Mouse (Mus musculus) right cerebral cortex, postnatal 14 days (tissue): ENCODE results near the gene Tert.

Source experiments
- DNase-seq: peaks from one replicate; pipeline ENCODE4 v3.0.0; 2022

Gene Tert

DNA sequence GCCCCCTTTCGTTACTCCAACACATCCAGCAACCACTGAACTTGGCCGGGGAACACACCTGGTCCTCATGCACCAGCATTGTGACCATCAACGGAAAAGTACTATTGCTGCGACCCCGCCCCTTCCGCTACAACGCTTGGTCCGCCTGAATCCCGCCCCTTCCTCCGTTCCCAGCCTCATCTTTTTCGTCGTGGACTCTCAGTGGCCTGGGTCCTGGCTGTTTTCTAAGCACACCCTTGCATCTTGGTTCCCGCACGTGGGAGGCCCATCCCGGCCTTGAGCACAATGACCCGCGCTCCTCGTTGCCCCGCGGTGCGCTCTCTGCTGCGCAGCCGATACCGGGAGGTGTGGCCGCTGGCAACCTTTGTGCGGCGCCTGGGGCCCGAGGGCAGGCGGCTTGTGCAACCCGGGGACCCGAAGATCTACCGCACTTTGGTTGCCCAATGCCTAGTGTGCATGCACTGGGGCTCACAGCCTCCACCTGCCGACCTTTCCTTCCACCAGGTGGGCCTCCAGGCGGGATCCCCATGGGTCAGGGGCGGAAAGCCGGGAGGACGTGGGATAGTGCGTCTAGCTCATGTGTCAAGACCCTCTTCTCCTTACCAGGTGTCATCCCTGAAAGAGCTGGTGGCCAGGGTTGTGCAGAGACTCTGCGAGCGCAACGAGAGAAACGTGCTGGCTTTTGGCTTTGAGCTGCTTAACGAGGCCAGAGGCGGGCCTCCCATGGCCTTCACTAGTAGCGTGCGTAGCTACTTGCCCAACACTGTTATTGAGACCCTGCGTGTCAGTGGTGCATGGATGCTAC is at the start of gene Tert:
Gene Tert (plus strand): TSS at position 167 of the 805 bp plus-strand sequence.
- peak; percentile 51 for DNase-seq

DNA sequence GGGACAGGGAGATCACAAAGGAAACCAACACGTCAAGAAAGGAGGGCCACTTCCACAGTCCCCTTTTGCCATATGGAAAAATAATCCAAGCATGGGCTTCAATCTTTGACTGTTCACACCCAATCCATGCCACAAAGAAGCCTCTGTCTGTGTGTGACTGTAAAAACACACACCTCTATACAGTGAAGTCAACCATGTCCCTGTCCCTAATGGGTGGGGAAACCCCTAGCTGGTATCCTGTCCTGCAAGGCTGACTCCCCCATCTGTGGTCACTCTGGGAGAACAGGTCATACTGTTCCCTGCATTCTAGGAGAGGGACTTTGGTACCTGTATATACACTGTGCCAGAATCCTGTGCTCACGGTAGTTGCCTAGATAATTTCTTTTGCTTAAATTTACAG is 49.4 kb upstream of the Tert start:
- no peak for DNase-seq

DNA sequence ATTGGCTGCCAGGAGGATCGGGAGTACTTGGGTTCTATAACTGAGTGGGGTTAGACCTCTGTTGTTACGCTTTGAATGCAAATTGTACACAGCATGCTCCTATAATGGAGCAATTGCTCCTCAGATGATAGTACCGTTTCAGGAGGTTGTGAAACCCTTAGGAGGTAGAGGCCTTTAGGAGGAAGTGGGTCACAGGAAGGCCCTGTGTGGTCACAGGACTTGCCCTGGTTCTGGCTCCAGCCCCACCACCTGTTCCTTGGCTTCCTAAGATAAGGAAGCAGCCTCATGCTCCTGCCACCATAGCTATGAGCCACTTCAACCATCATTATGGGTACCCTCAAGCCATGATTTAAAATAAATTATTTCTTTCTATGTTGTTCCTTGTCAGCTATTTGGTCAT is 35.2 kb upstream of the Tert start:
- no peak for DNase-seq

DNA sequence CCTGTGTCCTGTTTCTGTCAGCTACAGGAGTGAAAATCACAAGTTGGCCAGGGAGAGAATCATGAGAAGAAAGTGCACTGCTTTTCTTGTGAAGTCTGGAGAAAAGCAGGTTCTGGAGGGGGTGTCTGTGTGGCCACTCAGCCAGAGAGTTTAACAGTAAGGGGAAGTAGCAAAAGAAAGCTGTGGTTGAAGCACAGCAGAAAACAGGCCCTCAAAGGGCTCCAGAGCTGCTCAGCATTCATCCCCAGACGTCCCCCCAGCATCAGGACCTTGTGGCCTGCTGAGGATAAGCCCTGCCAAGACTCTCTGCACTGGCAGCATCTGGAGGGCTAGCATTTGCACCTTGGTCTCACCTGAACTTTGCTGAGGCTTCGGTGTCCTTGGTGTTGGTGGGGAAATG is 34.2 kb upstream of the Tert start:
- no peak for DNase-seq

DNA sequence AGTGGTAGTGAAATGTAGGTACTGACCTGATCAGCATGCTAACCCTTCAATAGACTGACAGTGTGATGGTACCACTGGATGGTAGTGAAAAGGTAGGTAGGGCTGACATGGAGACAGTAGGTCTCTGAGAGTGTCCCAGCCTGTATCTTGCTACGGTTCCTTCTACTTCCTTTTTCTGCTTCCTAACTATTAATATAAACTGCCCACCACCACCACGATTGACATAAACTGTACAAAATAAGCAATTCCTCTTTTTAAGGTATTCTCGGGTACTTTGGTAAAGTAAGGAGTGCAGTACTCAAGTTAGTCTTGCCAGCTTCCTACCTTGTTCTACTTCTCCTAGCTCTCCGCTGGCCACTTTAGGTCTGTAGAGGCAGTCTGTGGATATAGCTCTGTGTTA is 30.4 kb upstream of the Tert start:
- no peak for DNase-seq

DNA sequence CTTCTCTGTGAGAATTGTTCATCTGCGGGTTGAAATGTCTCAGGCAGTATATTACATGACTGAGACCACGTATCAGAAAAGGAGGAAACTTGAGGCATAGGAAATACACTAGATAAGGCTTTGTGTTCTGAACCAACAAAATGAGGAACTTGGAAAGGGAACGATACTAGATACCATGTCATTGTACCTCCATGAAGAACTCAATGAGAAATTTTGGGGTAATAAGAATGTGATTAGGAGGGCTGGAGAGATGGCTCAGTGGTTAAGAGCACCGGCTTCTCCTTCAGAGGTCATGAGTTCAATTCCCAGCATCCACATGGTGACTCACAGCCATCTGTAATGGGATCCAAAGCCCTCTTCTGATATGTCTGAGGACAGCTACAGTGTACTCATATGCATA is 26.5 kb upstream of the Tert start:
- DNase-seq: no peak

DNA sequence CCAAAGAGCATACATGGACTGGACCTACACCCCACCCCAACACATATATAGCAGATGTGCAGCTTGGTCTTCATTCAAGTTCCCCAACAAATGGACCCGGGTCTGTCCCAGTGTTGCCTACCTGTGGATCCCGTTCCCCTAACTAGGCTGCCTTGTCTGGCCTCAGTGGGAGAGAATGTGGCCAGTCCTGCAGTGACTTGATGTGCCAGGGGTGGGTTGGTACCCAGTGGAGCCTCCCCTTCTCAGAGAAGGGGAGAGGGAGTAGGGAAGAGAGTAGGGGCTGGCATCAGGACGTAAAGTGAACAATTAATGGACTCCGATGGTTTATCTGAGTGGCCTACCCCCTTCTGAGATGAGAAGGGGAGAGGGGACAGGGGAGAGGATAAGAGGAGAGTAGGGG is 23.7 kb upstream of the Tert start:
- no peak for DNase-seq

DNA sequence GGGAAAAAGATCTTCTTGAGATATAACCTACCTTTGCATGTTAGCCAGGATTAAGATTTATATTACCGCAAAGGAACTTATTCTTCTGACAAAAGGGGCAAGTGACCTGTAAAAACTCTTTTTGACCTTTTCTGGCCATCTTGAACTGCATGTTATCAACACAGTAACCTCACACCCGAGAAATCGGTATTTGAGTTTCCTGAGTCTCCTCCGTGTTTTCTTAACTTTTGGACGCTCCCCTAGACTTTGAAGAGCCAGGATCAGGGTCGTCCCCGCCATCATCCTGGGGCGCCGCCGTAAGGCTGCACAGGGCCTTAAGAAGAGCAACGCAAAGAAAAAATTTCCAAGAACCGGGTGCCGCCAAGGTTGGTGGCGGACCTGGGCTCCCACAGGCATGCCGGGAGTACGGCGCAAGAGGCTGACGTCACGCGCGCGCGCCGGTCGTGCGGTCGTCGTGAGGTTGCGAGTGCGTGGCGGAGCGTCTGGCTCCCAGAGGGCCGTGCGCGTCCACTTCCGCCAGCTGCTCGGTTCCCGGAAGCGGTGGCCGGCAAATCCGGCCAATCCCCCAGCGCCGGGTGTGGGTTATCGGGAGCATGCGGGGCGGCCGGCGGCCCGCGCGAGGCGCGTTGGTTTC is 23.1 kb upstream of the Tert start, which contains the start of gene Clptm1l:
Gene Clptm1l (plus strand): TSS at position 485 of the 634 bp plus-strand sequence.
- peak; percentile 99 for DNase-seq

DNA sequence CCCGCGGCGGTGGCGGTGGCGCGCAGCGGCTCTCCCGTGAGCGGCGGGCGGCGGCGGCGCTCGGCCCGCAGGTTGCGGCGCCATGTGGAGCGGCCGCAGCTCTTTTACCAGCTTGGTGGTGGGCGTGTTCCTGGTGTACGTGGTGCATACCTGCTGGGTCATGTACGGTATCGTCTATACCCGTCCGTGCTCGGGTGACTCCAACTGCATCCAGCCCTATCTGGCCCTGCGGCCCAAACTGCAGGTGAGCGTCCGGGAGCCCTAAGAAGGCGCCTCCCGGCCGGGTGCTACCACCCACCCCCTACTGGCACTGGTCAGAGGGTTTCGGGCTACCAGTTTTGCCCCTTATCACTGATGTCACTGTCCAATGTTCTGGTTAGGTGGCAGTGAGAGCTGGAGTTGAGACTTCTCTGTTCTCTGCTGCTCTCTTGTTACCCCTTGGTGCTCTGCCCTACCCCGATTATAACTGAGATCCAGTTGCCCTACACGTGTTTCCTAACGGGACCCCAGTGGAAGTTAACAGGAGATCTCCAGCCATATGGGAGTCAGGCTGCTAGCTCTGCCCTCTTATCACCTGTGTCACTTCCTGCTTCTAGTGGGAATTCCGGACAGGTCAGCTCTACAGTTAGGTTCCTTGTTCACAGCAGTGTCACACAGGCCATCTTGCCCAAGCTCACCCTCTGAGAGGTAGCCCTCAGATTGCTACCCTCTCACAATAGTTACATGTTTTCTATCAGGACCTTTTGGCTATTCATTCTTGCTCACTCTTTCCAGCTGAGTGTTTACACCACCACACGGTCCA is 22.4 kb upstream of the Tert start:
- DNase-seq: no peak

DNA sequence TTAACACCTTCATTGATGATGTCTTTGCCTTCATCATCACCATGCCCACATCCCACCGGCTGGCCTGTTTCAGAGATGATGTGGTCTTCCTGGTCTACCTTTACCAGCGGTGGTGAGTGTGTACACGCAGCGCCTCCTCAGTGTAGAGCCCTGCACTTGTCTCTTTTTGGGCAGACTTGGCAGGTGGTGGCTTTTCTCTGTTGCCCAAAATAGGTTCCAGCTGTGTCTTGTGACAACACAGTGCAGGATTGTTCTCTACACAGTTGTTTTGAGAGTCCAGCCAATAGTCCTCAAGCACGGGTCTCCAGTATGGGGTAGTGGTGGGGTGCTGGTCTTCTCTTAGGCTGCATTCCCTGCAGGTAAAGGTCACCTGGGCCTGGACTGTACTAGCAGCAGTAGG is 8.3 kb upstream of the Tert start:
- DNase-seq: no peak

DNA sequence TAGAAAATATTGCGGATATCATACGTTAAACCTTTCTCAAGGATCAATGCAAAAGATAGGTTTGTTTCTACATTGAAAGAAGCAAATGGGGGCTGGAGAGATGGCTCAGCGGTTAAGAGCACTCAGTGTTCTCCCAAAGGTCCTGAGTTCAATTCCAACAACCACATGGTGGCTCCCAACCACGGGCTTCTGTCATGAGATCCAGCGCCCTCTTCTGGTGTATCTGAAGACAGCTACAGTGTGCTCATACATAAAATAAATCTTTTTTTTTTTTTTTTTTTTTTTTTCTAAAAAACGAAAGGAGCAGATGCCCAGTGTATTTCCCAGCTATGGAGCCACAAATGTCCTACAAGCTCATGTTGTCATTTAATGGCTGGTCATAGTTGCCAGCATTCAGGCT is 6.1 kb upstream of the Tert start:
- DNase-seq: no peak

DNA sequence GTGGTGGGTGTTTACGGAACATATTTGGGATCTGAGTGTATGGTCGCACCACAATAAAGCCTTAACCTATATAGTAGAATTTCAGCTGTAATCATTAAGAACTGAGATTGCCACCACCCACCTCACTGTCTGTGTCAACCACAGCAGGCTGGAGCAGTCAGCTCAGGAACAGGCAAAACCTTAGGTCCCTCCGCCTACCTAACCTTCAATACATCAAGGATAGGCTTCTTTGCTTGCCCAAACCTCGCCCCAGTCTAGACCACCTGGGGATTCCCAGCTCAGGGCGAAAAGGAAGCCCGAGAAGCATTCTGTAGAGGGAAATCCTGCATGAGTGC is 334 bp upstream of the Tert start:
- no peak for DNase-seq

DNA sequence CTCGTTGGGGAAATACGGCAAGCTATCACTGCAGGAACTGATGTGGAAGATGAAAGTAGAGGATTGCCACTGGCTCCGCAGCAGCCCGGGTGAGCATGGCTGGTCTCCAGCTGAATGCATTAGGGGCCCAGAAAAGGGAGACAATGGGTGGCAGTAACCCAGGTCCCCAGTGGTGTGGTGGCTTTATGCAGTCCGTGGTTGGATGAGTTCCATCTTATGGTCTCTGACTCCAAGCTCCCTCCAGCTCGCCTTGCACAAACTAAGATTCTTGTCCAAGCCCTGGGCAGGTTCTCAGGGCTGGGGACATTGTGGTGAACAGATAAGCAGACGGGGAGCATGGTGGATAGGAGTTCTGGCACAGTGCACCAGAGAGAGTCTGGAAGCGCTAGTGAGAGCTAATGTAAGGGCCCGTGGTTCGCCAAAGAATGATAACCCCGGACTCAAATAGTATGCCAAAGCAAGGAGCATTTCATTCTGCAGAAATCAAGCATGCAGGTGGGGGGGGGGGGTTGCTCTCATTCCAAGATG is 1.9 kb downstream of the Tert start:
- DNase-seq: no peak

DNA sequence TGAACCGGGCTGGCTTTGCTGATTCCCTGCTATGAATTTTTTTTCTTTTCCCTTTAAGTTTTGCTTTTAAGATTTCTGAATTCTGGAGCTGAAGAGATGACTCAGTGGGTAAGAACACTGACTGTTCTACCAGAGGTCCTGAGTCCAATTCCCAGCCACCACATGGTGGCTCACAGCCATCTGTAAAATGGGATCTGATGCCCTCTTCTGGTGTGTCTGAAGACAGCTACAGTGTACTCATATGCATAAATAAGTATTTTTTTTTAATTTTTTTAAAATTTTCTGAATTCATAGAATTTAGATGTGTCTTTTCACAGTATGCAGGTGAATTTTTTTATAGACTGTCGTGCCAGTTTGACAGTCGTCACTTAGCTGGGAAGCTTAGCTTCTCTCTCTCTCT is 5.1 kb downstream of the Tert start:
- no peak for DNase-seq

DNA sequence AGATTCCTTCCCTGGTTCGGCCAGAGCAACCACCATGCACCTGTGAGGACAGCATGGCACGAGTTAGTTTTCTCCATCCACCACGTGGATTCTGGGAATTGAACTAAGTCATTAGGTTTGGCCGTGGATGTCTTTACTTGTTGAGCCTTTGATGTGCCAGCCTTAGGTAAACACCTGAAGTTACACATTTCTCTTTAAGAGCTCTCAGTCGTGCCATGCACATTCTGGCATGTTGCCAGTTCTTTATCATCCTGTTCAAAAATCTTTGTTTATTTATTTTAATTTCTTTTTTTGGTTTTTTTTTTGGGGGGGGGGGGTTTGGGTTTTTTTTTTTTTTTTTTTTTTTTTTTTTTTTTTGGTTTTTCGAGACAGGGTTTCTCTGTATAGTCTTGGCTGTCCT is 11.1 kb downstream of the Tert start:
- DNase-seq: no peak

DNA sequence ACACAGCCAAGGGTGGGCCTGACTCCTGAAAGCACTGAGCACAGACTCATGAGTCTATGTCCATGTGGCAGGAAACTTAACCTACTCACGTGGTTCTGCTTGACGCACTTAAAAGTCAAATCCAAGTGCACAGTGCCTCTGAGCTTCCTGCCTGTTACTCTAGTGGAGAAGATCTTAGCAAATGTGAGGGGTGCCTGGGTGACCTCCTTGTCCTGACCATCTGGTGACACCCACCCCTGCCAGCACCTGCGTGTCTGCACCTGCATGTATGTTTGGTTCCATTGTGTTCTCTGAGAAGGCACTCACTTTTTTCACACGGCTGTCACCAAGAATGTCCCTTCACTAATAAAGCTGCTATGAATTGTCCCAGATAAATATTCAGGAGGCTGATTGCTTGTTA is 14.6 kb downstream of the Tert start:
- DNase-seq: no peak

DNA sequence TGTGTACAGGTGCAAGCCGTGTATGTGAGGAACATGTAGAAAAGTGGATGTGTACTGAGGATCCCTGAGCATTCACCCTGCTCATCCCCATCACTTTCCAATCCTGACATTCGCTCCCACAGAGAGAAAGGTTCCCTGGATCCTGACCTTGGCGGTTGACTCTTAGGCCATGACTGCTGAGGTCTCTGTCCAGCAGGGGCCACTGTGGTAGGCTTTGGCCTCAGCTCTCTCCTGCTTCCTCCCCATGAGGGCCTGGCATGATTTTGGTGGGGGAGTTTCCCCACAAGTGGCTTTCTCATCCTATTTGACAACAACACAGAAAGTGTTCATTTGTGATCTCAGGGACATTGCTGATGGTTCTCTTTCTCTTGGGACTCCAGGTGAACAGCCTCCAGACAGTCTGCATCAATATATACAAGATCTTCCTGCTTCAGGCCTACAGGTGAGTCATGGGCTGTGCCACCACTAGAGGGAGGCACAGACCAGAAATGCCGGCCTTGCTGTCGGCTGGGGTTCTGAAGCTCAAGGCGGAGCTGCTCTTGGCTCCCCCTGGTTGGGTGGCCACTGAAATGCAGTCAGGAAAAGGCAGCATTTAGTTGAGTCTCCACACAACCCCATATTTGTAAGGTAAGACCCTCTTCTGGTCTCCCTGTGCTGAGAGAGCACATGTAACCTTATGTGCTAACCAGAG is 19.8 kb downstream of the Tert start:
- peak; percentile 62 for DNase-seq

DNA sequence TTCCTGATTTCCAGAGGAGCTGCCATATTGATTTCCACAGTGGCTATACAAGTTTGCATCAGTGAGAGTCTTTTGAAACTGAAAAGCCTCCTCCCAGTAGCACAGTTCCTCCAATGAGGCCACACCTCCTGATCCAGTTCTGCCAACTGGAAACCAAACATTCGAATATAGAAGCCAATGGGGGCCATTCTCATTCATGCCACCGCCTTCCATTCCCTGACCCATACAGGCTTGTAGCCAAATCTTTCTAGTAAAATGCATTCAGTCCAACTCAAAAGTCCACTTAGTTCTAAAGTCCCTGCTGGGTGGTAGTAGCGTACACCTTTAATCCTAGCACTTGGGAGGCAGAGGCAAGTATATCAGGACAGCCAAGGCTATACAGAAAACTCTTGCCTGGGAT is 26.6 kb downstream of the Tert start:
- no peak for DNase-seq

DNA sequence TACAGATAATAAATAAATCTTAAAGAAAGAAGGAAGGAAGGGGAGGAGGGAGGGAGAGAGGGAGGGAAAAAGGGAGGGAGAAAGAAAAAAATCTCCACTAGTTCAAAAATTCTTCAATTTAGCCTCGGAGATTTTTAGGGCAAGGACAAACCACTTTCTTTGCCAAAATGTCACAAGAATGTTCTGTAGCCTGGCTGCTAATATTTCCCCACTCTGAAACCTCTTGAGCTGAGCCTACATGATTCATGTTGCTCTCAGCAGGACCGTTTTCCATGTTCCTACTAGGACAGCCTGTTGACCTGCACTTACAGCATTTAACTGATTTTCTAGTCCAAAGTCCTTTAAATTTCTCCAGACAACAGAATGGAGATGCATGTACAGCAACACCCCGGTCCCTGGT is 28.3 kb downstream of the Tert start:
- DNase-seq: no peak

DNA sequence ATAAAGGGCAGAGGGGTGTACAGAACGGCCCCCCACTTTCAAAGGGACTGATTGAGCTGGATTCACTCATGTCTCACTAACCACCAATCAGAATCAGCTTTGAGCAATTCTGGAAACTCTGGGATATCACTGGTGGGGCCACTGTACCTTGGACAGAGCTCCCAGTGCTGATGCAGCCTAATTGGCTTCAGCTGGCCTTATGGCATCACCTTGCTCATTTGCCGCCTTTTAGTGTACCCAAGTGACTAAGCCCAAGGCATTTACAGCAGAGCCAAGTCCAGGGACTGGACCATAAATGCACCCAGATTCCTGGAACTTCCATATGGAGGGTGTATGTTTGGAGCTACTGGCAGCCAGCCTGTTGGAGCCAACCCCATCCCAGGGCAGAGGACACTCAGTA is 32.2 kb downstream of the Tert start:
- no peak for DNase-seq

DNA sequence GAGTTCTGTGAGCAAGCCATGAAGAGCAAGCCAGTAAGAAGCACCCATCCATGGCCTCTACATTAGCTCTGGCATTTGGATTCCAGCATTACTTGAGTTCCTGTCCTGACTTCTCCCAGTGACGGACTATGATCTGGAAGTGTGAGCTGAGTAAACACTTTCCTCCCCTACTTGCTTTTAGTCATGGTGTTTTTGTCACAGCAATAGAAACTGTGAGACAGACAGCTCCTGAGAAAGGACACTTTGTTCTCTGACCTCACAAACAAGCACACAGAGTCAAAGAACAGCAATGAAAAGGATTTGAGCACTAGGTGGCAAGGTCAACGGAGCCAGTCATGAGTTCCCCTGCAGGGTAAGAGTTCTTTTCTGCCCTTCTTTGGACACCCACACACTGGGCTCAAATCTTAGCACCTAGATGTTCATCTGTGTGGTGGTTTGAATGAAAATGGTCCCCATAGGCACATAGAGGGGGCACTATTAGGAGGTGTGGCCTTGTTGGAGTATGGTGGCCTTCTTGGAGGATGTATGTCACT is 33.5 kb downstream of the Tert start:
- DNase-seq: no peak

DNA sequence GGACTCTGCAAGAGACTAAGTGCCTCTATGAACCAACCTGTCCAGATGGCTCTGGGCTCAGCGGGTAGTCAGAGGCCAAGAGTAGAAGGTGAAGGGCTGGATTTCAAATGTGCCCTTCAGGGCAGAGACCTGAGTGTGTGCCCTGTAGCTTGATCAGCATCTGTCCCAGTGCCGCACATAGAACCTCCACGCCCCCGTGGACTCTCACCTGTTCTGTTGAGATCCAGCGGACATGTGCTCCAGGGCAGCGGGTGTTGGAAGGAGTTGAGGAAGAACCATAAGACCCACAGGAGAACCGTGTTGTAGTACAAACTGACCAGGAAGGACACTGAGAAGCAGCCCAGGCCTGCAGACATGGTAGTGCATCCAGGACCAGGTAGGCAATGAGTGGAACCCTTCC is 48.5 kb downstream of the Tert start:
- no peak for DNase-seq

DNA sequence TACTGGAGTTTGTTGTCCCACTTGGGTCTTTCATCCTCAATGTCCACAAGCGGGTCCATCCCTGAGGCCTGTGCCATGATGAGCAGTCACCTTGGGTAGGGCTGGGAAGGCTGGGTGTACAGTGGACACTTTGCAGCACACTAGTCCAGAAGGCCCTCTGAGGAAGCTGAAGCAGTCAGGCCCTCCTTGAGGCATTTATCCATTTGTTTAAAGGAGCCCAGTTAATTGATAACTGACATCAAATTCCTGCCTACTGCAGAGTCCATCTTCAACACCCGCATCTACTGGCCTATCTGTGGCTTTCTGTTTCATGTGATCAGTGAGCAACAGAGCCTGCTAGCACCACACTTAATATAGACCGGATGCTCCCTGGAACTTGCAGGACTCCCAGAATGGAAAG is 51.1 kb downstream of the Tert start, which contains the start of gene Slc6a18:
Gene Slc6a18 (minus strand): TSS at position 171 of the 400 bp plus-strand sequence.
- no peak for DNase-seq
